In genomic region chr6:48738961-48739779, GRCm38 (mm10) we compare ENCODE assay signal across 7 mouse cellular contexts. TPM values are rescaled to one million over a fixed set of nuclear protein-coding genes. Genes with fewer than 3 reads are reported as not detected.
DNase-seq lines count a peak whose midpoint lies in the region; ATAC-seq and TF ChIP-seq lines count a peak whose summit lies in the region.

Gene Gimap1 (plus strand): TSS chr6:48739054.

- ATAC-seq in kidney, embryonic 16.5 days (ENCODE audit: low FRiP score, low TSS enrichment): no peak
- ATAC-seq in megakaryocyte progenitor cell, adult 5-6 weeks (replicated peaks; ENCODE audit: poor library complexity): peak; percentile 59

- peak; percentile 36 for DNase-seq in adrenal gland, adult 2 months
- peak; percentile 74 to 79 for DNase-seq in heart, adult 2 months
- DNase-seq in yolk sac, embryonic 10.5 days (ENCODE audit: low spot score): peak; percentile 52
- DNase-seq in layer of hippocampus, postnatal 10 days (ENCODE audit: low spot score in 2 of 2): no peak
- DNase-seq in cerebellum, adult 18-20 months: no peak

- H3K4me2 ChIP-seq in kidney, embryonic 16.5 days (replicated peaks; ENCODE audit: low read depth, low read length): peak within 1 kb of the TSS; percentile 90

- TF ChIP-seq CTCF in heart, adult 2 months (IDR thresholded peaks at IDR 0.05): no peak

- H3K36me3 ChIP-seq in heart, adult 2 months (ENCODE audit: control insufficient read depth, insufficient read depth, low read length): peaks cover 4% of the 10 kb centered on the region; the same call in 1 of the 2 replicates
- no peaks in the 10 kb centered on the region for H3K36me3 ChIP-seq in kidney, embryonic 16.5 days (ENCODE audit: insufficient read depth, low read length)

- H3K79me2 ChIP-seq in heart, adult 2 months (replicated peaks; ENCODE audit: control insufficient read depth, insufficient read depth, low read length): peaks cover 2% of the 10 kb centered on the region; the same call in 1 of the 2 replicates

- 37% methylated on average over 15 of the region's 15 CpGs for WGBS in heart, adult 2 months
- 70% methylated on average over 15 of the region's 15 CpGs for WGBS in kidney, embryonic 16.5 days

- TF ChIP-seq POLR2A in heart, adult 2 months (IDR thresholded peaks at IDR 0.05; ENCODE audit: insufficient read depth, low read depth, low read length): peak; percentile 95

- H3K4me1 ChIP-seq in heart, adult 2 months (ENCODE audit: control insufficient read depth, insufficient read depth, low read length): peaks cover 3% of the 10 kb centered on the region
- peaks cover 17% of the 10 kb centered on the region for H3K4me1 ChIP-seq in kidney, embryonic 16.5 days (ENCODE audit: insufficient read depth, low read length)

- intact Hi-C loops in heart, adult 2 months (cut with DNase I): no loop called here

- peak within 1 kb of the TSS; percentile 94 for H3K27ac ChIP-seq in heart, adult 2 months
- H3K27ac ChIP-seq in kidney, embryonic 16.5 days (ENCODE audit: low read length): peak within 1 kb of the TSS; percentile 84; the same call in 1 of the 2 replicates

- H3K9me3 ChIP-seq in kidney, embryonic 16.5 days (ENCODE audit: low read length): no peaks in the 10 kb centered on the region

- H3K9ac ChIP-seq in heart, adult 2 months (ENCODE audit: low read depth, low read length): peak within 1 kb of the TSS; percentile 62
- peak within 1 kb of the TSS; percentile 56 for H3K9ac ChIP-seq in kidney, embryonic 16.5 days (replicated peaks; ENCODE audit: low read length)

- peak; percentile 68 for TF ChIP-seq EP300 in heart, adult 2 months (IDR thresholded peaks at IDR 0.05; ENCODE audit: insufficient read depth, low read depth, low read length)

- H3K4me3 ChIP-seq in heart, adult 2 months: peak within 1 kb of the TSS; percentile 73
- H3K4me3 ChIP-seq in kidney, embryonic 16.5 days (ENCODE audit: low read length): peak within 1 kb of the TSS; percentile 35

- no peaks in the 10 kb centered on the region; the same call in 1 of the 2 replicates for H3K27me3 ChIP-seq in heart, adult 2 months (ENCODE audit: control insufficient read depth, insufficient read depth, low read length)
- peaks cover 10% of the 10 kb centered on the region for H3K27me3 ChIP-seq in kidney, embryonic 16.5 days (ENCODE audit: insufficient read depth, low read length)

RNA-seq across cellular contexts. Expression of gene Gimap1, which starts in this region (rescaled TPM):
- 10 to 100 TPM in 1 of 2 experiments, 1 to 10 TPM in 1; 7.9 to 12.0 TPM for total RNA-seq in adrenal gland, adult 2 months (2021)
- 6.5 and 8.2 TPM in 2 replicates for polyA plus RNA-seq in adrenal gland, adult 2 months (2012; rRNA removed)
- total RNA-seq in heart, adult 2 months (2021): 1 to 10 TPM; 8.9 to 9.4 TPM
- polyA plus RNA-seq in heart, adult 2 months (2012; rRNA removed): 5.9 and 6.6 TPM in 2 replicates
- 39.5 and 43.2 TPM in 2 replicates for polyA plus RNA-seq in kidney, embryonic 16.5 days (2015; fragmentation: Nextera tagmentation; extraction: Ambion mirVana)
- 1.2 and 5.1 TPM in 2 replicates for total RNA-seq in megakaryocyte progenitor cell, adult 5-6 weeks (2015)
- 3.7 and 9.1 TPM in 2 replicates for total RNA-seq in megakaryocyte progenitor cell, adult 5-6 weeks (2017)
- 1 to 10 TPM; 3.0 to 3.2 TPM for total RNA-seq in layer of hippocampus, postnatal 10 days (2021)

Comparison
In these comparisons a context has a peak if more than half of its experiments do, and no peak if none do; other contexts are left out.
1. DNase-seq: peak in adrenal gland, adult 2 months (single experiment), heart, adult 2 months (2 of 2) and yolk sac, embryonic 10.5 days (single experiment); none in layer of hippocampus, postnatal 10 days (0 of 2) and cerebellum, adult 18-20 months (0 of 2).